Mouse (Mus musculus) brain, embryonic 14.5 days (tissue): ENCODE results near the gene Usp4.

ENCODE experiments used
- CTCF ChIP-seq: fragments of 200-500 bp; IDR thresholded peaks from 2 replicates; pipeline ENCODE4 v1.5.1; 2012; ENCODE audit warnings: inconsistent platforms, mild to moderate bottlenecking, moderate library complexity, borderline replicate concordance; ENCODE audit not compliant: insufficient read depth, insufficient read length; ENCODE audit errors: extremely low read depth
- POLR2A ChIP-seq: fragments of 200-500 bp; IDR thresholded peaks from 2 replicates; pipeline ENCODE4 v1.6.1; 2012; ENCODE audit warnings: mild to moderate bottlenecking, inconsistent platforms, borderline replicate concordance; ENCODE audit not compliant: poor library complexity, insufficient read depth, insufficient read length, severe bottlenecking; ENCODE audit errors: extremely low read depth

DNA sequence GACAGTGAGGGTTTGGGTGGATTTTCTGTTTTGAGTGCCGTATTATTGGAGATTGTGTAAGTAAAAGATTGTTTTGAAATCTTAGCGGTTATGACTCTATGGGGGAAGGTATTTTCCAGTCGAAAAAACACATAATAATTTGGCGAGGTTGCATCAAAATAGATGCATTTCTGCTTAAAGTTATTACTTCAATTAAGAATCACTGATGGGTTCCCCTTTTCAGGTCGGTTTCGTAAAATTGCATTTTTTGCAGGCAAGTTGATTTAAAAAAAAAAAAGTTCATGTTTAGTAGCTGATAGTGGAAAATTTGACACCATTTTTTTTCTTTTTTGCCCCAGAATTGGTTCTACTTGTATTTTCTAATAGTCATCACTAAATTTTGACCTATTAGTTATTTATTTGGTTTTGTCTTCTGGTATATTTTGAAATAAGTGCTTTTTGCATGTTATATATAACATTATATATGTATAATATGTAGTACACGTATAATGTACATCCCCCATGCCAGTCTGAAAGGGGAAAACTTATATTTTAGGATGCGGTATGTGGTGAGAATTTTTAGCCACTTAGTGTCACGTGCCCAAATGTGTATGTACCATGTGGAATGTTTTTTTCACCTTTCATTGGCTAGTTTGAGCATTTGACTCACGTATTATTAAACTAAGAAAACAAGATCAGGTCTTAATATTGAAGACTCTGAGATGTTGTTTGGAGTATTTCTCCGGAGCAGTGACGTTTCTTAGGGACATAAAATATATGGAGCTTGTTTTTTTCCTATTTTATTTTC is 40.4 kb upstream of the Usp4 start:
- TF ChIP-seq CTCF (no peak), POLR2A (no peak)
